Mouse (Mus musculus) thymus, postnatal 0 days (tissue): ENCODE results near the gene Eipr1. TPM values are rescaled to one million over a fixed set of nuclear protein-coding genes. Genes with fewer than 3 reads are reported as not detected.

Source experiments
- DNase-seq: peaks from one replicate; pipeline ENCODE4 v3.0.0-alpha.2; 2015; ENCODE audit warnings: low spot score
- polyA plus RNA-seq: library from polyadenylated mRNA; unstranded; fragments of >200 nt; fragmentation: Nextera tagmentation; extraction: Ambion mirVana; gene quantifications from 2 replicates; pipeline ENCODE4 v1.2.1, GENCODE M21; 2015

Eipr1 gene
- polyA plus RNA-seq, 1 experiment from 2014 or later = 57.0 TPM

DNA sequence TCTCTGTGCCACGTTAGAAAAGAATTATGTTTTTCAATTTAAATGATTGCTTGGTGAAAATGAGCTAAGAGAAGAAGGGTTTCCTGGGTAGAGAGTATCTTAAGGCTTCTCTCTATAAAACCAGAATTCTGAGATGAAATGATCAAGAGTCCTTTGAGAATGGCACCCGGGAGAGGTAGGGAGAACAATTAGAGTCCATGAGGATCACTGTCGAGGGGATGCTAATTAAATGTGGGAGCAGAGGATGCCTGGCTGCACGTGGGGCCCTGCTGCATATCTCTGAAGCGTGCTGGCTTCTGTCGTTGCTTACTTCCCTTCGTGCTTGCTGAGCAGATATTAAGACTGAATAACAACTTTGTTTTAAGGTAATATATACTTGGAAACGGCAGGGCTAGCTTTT, 23.5 kb downstream of the Eipr1 start:
- no peak for DNase-seq

DNA sequence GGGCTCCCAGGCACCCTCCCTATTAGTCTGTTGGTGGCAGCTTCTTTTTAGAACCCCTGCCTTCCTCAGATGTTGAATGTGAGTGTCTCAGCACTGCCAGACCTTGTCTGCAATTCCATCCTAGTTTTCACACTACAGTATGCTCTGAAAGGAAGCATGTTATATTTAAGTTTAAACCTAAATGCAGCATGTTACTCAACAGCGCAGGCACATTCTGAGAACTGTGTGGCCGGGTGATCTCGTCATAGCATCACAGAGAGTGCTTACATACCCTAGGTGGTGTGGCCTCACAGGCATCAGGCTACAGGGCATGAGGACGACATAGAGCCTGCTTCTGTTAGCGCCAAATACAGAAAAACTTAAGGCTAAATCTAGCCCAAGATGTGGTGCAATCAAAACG, 24.0 kb downstream of the Eipr1 start:
- no peak for DNase-seq

DNA sequence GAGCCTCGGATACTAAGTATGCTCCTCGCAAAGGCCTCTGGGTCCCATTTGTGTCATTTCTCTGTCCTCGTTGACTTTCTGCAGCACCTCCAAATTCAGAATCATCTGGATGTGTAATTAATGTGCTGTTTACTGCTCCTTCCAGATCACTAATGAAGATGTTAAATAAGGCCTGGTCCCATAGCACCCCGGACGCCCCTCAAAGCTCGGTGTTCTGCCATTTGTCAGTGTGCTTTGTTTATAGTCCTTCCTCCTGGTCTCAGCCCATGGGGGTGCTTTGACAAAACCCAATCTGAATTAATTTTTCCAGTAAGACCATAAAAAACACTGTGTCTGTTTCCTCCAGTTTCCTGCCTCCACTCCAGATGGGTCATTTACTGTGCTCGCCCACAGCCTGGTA, 28.6 kb downstream of the Eipr1 start:
- no peak for DNase-seq

DNA sequence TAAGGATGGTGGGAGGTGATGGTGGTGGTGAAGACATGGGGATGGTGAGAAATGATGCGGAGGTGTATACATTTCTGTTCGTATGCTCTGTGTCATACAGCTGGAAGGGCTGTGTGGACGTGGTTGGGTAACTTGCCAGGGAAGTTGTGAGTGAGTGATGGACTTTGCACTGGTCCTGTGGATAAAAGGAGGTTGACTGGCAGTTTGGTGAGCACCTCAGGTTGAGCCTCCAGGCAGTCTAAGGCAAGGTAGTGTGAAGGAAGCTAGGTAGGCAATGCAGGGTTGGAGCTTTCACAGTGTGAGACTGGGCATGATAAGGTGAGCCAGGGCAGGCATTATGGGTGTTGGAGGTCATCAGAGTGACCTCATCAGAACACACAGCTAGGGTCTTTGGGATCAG, 31.0 kb downstream of the Eipr1 start:
- no peak for DNase-seq

DNA sequence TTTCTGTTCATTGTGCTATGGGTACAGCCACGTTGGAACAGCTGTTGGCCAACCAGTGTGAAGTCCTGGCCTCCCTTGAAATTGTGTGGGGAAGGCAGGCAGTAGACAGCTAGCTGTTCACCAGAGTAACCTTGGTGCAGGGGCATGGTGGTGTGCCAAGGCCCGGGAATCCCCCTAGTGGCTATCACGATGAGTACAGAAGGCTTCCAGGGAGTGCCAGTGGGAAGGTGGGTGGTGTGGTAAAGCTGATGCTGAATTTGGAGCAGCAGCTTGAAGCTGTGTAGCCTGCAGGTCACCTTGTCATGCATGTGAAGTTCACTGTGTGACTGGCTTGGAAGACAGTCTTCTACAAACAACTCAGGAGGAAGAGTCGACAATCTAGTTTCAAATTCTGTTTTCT, 32.8 kb downstream of the Eipr1 start:
- peak; percentile 37 for DNase-seq

DNA sequence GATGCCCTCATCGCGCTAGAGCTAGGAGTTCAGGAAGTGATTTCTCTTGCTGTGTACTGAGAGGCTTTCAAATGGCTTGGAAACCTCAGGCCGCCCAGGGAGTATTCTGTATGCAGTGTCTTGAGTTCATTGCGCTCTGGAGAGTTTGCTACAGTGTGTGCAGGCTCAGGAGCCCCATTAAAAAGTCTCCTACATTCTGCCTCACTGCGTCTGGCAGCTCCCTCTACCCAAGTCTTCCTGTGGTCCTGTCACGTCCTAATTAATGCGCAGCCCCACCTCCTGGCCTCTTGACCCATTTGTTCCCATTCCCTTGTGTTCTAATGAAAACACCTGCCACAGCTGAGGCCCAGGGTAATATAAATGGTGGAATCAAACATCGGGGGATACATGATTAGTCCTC, 33.3 kb downstream of the Eipr1 start:
- DNase-seq = no peak

DNA sequence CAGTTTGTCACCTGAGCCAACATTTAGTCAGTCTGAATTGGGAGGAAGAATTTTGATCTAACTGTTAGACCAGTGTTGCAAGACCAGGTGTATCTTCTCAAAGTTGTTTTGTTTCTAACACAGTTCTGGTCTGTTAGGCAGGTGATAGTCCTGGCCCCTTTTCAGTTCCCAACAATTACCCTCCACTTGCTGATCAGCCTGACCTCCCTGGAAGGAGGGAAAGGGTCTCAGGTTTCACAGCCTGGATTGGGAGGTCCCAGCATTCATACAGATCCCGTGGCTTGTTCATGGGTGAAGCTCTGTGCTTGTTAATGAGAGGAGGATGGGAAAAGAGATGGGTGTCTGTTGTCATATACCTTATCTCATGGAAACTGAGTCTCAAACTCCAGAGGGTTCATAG, 33.7 kb downstream of the Eipr1 start:
- no peak for DNase-seq

DNA sequence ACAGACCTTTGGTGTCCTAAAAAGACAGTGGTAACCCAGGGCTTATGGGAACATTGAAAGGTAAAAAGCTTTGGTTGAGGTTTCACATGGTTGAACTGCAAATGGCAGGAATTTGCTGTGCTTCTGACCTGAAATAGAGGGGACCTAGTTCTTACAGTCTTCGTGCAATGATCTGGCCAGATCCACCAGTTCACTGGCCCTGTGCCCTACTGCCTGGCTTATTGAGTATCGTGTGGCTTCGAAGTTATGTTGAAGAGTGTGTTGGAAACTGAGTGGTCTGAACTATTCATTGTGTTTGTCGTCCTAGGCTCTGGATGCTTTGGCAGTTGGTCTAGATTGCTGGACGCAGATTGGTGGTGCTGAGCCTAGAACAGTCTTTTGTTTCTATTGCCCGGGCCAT, 34.7 kb downstream of the Eipr1 start:
- no peak for DNase-seq

DNA sequence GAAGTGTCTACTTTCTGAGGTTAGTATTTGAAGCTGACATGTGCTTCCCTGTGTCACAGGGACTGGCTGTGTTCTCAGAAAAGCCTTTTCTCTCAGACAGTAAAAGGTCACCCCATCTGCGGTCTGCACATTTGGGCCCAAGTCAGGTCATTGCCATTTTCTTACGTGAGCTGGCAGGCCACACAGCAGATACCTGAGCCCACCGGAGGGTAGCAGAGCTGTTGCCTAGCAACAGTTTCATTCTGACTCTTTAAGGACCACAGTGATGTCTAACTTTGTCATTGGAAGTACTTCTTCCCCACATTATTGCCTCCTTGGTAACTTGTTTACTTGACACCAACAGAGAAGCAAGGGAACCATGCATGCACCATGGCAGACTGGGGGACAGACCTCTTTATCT, 41.0 kb downstream of the Eipr1 start:
- DNase-seq = no peak

DNA sequence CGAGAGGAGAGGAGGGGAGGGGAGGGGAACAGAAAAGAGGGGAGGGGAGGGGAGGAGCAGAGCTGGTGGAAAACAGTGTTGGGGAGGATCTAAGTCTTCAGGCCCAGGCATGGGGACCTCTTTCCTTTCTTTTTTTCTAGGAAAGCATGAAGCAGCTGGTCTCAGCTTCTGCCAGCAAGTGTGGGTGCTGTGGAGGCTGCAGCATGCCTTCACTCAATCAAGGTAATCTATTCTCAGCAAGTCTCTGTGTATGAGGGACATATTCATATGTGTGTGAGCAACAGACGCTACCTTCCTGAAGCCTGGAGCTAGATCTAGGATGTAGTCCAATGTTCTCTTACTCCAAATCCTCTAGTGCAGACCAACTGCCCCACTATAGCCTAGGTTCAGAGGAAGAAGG, 42.1 kb downstream of the Eipr1 start:
- no peak for DNase-seq

DNA sequence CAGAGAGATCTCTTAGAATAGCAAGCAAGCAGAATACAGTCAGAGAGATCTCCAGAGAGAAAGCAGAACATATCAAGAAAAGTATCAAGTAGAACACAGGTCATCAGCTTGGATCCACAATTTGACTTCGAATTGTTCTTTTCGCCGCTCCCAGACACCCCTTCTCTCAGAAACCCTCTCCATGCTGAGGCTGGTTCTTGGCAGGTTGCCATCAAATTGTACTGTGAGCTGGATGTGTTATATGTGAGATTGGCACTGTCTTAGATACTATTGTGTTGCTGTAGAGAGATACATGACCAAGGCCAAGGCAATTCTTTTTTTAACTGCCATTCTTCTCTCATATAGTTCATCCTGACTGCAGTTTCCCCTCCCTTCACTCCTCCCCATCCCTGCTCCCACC, 43.4 kb downstream of the Eipr1 start:
- DNase-seq = no peak

DNA sequence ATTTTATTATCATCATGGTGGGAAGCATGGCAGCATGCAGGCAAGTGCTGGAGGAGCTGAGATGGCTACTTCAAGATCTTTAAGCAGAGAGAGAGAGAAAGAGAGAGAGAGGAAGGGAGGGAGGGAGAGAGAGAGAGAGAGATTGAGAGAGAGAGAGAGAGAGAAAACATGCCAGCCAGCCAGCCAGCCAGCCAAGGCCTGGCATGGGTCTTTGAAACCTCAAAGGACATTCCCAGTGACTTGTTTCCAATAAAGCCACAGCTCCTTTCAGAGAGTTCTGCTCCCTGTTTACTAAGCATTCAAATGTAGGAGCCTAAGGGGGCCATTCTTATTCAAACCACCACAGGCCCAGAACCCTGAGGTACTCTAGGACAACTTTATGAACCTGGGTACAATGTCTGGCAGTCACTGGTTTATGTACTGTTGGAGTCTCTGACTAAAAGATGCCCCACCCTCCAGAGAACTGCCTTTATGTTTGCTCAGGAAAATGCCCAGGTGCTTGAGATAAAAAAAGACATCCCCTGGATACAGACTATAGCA, 45.3 kb downstream of the Eipr1 start:
- DNase-seq = no peak

DNA sequence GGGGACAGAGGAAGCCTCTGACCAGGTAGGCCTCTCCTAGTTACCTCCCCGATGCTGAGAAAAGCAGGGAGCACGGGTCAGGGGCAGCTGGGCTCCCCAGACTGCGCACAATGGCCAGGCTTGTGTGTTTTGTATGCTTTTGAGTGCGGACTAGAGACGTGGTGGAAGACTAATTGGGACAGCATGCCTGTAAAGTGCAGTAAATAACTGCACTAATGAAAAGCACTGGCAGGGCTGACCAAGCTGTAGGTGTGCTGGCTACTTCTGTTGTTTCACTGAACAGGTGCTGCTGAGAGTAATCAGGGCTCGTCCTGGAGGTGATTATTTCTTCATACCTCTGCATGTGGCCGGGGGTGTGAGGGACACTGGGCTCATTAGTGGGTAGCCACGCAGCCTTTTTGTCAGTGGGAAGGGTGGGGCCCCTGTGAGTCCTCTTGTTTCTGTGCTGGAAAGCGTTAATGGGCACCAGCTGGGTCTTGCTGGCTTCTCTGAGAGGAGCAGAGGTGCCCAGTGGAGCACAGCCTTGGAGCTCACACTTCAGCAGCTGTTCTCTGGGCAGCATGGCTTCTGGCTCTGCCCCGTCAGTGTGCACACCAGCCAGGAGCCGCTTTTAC, 48.3 kb downstream of the Eipr1 start:
- no peak for DNase-seq

DNA sequence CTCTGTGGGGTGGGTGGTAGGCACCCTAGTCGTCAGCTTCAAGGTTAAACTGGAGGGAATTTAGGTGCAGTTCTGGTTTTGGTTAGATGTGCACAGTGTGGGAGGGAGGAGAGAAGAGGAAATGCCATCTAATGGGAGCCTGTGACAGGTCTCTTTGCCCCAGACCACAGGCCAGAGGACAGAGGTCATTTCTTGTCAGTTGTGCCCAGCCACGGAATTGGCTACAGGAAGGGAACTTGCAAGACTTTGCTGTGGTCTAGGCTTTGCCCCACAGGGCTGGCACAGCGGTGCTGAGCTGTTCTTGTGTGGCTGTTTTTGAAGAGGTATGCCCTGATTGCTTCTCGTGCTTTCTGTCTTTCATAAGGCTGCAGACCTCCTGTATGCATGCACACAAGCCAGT, 48.8 kb downstream of the Eipr1 start:
- no peak for DNase-seq

DNA sequence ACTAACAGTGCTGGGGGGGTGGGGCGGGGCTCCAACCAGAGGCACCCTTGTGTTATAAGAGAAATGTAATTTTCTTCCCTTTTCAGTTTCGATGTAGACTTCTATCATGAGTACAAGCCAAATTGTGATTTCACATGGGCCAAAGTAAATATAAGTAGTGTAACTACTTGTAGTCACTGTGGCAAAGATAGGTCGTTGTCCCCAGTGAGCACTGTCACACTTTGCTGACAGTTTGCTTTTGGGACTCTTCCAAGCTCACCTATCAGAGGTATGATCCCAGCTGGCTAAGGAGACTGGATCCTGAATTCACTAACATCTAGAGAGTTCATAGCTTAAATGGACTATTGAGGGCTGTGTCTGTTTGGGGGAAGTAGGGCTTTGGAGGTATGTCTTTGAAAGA, 49.3 kb downstream of the Eipr1 start:
- DNase-seq = no peak

DNA sequence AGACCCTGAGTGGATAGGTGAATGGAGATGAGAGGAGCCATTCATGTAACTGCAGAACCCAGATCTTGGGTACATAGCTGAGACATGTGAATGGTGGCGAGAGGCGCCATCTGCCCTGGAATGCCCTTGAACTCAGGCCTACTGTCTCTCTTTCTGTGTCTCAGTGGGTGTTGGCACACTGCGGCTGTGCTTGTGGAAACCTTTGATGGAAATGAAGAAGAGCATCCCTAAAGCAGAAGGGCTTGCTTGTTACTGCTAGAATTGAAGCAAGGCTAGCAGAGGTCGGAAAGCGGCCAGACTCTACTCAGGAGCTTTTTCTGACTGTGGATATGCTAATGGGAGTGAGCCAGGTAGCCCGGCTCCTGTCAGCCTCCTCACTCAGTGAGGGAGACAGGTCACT, 50.1 kb downstream of the Eipr1 start:
- DNase-seq = no peak

DNA sequence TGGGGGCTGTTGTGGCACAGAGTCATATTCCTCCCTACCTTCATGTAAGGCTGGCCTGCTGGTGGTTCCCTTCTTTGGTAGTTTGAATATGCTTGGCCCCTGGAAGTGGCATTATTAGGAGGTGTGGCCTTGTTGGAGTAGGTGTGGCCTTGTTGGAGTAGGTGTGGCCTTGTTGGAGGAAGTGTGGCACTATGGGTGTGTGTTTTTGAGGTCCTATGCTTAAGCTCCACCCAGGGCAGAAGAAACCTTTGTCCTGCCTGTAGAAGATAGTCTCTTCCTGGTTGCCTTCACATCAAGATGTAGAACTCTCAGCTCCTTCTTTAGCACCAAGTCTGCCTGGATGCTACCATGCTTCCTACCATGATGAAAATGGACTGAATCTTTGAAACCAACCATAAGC, 51.4 kb downstream of the Eipr1 start:
- DNase-seq = no peak

DNA sequence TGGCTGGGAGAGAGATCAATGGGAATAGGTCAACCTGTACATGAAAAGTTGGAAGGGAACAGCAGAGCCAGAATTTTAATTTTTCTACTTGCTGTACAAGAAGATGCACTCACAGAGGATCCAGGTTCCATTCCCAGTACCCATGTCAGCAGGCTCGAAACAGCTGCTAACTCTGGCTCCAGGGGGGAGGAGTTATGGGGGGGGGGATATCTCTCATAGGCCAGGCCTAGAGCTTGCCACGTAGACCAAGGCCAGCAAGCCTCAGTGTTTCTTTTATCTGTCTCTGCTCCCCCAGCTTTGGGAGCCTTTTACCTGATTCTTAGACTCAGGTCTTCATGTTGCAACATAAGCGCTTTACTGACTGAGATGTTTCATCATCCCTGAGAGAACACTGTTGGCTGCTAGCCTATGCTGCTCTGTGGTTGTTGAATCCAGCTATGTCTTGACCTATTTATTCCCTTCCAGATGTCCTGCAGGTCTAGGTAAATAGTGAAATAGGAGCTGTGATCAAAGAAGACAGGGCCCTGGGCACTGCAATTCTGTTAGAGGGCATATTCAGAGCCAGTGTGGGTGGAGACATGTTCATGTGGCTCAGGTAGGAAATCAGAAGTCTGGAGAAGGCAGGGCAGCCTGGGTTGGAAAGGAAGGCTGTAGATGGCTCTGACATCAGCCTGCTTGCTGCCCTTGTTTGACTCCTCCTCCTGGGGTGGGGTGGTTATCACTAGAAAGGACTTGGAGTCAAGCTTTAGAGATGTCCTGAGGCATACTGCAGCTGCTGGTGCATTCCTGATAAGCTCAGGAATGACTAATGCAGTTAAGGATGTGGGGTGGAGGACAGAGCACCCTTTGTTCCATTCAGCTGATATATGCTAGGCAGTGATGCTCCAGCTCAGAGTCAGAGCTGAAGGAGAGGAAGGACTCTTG, 53.2 kb downstream of the Eipr1 start:
- no peak for DNase-seq

DNA sequence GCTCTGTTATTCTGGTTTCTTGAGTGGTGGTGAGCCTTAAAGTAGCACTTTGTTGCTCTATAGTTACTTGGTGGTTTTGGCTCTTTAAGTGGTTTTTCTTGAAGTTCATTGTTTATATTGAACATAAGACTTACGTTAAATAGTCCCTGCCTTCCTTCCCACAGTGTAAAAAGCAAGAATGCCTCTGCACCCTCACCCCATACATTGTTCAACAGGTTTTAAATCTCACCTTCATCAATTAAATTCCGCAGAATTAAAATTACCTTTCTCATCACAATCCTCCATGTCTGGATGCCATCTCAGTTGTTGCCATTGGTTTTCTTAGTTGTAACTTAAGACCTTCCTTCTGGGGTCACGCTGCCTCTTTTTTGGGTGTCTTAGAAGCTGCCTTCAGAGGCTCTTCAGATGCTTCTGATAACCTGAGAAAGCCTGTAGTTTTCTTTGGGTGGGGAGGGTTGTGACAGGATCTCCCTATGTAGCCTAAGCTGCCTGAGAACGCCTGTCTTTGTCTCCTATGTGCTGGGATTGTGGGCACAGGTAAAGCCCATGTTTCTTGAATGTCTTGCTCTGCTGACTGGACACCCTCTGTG, 57.3 kb downstream of the Eipr1 start:
- DNase-seq = peak; percentile 35

DNA sequence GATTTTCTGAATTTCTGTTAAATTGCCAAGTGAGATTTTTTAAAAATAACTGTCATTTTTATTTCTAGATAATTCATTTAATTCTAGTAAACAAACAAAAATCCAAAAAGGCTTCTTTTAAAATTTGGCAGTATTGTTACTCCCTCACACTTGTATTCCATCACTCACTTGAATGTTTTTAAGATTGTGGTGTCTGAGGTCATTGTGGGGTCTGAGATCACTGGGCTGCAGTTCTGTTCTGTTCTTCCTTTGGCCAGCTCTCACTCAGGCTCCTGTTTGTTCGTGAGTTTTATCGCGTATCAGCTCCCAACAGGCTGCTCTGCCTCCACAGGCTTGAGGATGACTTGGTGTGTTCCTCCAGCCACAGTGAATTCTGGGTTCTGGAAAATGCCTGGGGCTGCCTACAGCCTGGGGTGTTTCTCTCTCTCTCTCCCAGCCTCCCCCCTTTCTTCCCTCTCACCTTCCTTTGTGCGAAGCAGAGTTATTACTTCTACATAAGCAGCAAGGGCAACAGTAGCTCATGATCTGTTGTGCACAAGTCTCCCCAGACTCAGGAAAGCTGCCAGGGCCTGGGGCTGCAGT, 58.2 kb downstream of the Eipr1 start:
- DNase-seq = no peak

DNA sequence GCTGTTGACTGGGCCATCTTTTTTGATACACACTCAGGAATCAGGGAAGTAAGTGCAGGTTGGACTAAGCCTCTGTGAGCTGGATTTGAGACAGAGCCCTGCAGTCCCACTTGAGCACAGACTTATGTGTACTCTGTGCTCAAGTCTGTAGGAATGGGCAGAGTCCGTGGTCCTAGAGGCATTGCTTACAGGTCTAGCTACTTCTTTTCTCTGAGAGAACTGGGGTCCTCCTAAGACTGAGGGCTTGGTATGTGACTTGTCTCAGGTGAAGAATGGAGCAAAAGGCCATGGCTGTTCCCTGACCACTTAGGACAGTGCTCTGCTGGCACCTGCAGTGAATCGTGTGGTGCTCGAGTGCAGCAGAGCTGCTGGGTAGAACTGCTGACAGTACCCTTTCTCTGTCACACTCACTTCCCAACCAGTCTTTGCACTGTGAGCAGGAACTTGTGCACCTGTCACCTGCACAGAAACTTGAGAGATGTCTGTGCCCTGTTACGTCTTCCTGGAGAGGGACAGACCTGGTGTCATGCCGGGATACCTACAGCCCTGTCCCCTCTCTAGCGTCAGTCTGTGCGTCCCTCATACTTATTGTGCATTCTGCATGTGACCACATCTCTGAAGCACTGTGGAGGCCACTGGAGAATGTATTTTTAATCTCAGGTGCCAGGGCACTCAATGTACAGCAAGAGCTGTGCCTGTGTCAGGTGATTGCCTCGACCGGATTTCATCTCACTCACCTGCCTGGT, 65.3 kb downstream of the Eipr1 start:
- peak; percentile 26 for DNase-seq
